Mouse (Mus musculus) ovary, postnatal 36 days (tissue): ENCODE results near the gene Crocc2.
A peak's percentile ranks its signal among the peaks of the same experiment; 100 is the strongest.

Experiments used
- DNase-seq: peaks from one replicate; pipeline ENCODE4 v3.0.0; 2022; ENCODE audit warnings: low spot score, mixed read lengths

Crocc2 gene

DNA sequence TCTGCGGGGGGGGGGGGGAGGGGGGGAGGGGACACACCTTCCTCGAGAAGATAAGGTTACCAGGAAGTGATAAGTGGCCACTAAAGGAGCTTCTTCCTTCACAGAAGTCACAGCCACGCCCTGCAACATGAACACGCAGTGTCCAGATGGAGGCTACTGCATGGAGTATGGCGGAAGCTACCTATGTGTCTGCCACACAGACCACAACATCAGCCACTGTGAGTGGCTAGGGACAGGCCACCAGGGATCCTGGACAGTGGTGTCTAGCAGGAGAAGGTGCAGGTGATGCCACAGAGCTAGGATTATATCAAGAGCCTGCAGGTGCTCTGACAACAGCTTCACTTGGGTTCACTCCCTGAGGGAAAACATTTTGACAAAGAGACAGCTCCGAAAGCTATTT lies 103.2 kb downstream of the Crocc2 start:
- no peak for DNase-seq

GRCm38 (mm10) chr1:93272409-93272821 lies 103.9 kb downstream of the Crocc2 start:
- DNase-seq, result peak; percentile 53

DNA sequence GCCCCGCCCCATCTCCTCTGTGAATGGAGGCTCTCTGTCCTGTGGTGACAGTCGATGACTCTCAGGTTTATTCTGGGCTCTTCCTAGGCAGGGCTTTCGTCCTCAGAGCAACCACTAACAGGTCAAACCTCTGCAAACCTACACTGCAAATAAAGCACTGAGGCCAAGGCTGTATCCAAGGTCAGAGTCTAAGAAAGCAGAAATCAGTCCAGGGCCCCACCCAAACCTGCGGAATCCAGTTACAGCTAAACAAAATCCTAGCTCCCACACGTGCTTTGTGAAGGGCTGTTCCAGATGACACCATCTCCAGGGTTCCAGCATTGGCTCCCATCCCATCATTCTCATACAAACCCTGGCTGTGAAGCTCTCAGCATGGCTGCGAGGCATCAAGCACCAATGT lies 107.0 kb downstream of the Crocc2 start:
- no peak for DNase-seq

GRCm38 (mm10) chr1:93277041-93277440 lies 108.5 kb downstream of the Crocc2 start:
- no peak for DNase-seq
